Mouse (Mus musculus) lung, embryonic 14.5 days (tissue): ENCODE results near the gene Zfp446. TPM values are rescaled to one million over a fixed set of nuclear protein-coding genes. Genes with fewer than 3 reads are reported as not detected.
A peak's percentile ranks its signal among the peaks of the same experiment; 100 is the strongest.
"Not testable (repeated sequence)": the region's sequence is repeated elsewhere in the genome, so short reads cannot be mapped to it uniquely, and the experiment has no call there.

ENCODE experiments used
- ATAC-seq: fragments of 200-750 bp; cut with Nextera tagmentation; 2 replicates; pipeline ENCODE4 v1.8.0; 2017; ENCODE audit warnings: mild to moderate bottlenecking, moderate TSS enrichment, moderate library complexity; ENCODE audit not compliant: insufficient read depth
- DNase-seq: peaks from one replicate; pipeline ENCODE4 v3.0.0-alpha.2; 2015
- H3K27ac ChIP-seq: fragments of 300-500 bp; sonication (generic); 2 replicates; pipeline ENCODE4 v1.5.1; 2014; ENCODE audit warnings: low read depth, mild to moderate bottlenecking, moderate library complexity
- H3K27me3 ChIP-seq: fragments of 300-500 bp; sonication (generic); 2 replicates; pipeline ENCODE4 v1.6.1; 2014; ENCODE audit warnings: low read length, control low read depth; ENCODE audit not compliant: insufficient read depth
- H3K36me3 ChIP-seq: fragments of 300-500 bp; sonication (generic); 2 replicates; pipeline ENCODE4 v1.6.1; 2014; ENCODE audit warnings: control low read depth; ENCODE audit not compliant: insufficient read depth
- H3K4me1 ChIP-seq: fragments of 300-500 bp; sonication (generic); 2 replicates; pipeline ENCODE4 v1.6.1; 2014; ENCODE audit warnings: antibody characterized with exemption, control low read depth; ENCODE audit not compliant: insufficient read depth
- H3K4me2 ChIP-seq: fragments of 300-500 bp; sonication (generic); 2 replicates; pipeline ENCODE4 v1.6.1; 2014; ENCODE audit warnings: mild to moderate bottlenecking
- H3K4me3 ChIP-seq: fragments of 300-500 bp; sonication (generic); 2 replicates; pipeline ENCODE4 v1.5.1; 2014; ENCODE audit warnings: low read depth, low read length
- H3K9ac ChIP-seq: fragments of 300-500 bp; sonication (generic); 2 replicates; pipeline ENCODE4 v1.6.1; 2014
- H3K9me3 ChIP-seq: fragments of 300-500 bp; sonication (generic); 2 replicates; pipeline ENCODE4 v1.6.1; 2016; ENCODE audit warnings: low read depth, low read length, control low read depth
- CTCF ChIP-seq: IDR thresholded peaks from 2 replicates; pipeline ENCODE4 v1.5.1; 2016; ENCODE audit warnings: antibody characterized with exemption, low read depth
- WGBS: fragments of 180-500 bp; shearing (Covaris S2); extraction: QIAGEN DNeasy Blood & Tissue Kit; methylation state at CpG from one replicate; pipeline ENCODE4 v1.1.7; 2014; 5-methylcytosine and 5-hydroxymethylcytosine counted together
- polyA plus RNA-seq: library from polyadenylated mRNA; unstranded; fragments of >200 nt; fragmentation: Nextera tagmentation; extraction: Ambion mirVana; gene quantifications from 2 replicates; pipeline ENCODE4 v1.2.1, GENCODE M21; 2014

Zfp446 gene
- polyA plus RNA-seq: 8.1 TPM in 2 replicates

- Histone ChIP-seq H3K36me3 (peaks cover 10% of the 10 kb centered on the region; the same call in 1 of the 2 replicates), H3K4me2 (peak within 1 kb of the TSS; percentile 90), H3K4me1 (no peaks in the 10 kb centered on the region), H3K9me3 (no peaks in the 10 kb centered on the region), H3K27me3 (no peaks in the 10 kb centered on the region), H3K9ac (peak within 1 kb of the TSS; percentile 78), H3K27ac (peak within 1 kb of the TSS; percentile 94), H3K4me3 (peak within 1 kb of the TSS; percentile 60)
- ATAC-seq (peak; percentile 99), DNase-seq (peak; percentile 98)
- TF ChIP-seq CTCF: no peak
- under 1% methylated on average over 49 of the region's 49 CpGs for WGBS
Observed at GRCm38 (mm10) chr7:12977682-12978389, at the start of gene Zfp446. Gene Zfp446, plus strand, starts transcription at chr7:12977848.

DNA sequence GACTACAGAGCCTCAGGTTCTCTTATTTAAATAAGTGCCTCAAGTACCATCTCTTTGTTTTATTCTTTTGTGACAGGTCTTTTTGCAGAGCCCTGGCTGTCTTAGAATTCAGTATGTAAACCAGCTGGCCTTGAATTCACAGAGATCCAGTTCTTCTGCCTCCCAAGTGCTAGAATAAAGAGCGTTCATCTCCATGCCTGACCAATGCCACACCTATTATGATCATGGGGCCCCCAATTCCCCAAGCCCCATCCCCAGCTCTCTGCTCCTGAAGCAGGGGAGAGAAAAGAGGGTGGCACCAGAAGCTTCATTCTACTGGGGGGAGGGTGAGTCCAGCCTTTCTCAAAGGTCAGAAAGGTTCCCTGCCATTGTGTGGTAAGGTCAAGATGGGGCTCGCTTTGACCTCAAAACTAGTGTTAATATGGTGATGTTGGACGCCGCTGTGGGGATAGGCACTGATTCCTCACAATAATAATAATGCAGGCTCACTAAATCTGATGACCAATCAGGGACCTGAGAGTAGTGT is 44.0 kb upstream of the Zfp446 start:
- H3K4me2 ChIP-seq: no peak overlapping the region
- 74% methylated on average over 4 of the region's 4 CpGs for WGBS

DNA sequence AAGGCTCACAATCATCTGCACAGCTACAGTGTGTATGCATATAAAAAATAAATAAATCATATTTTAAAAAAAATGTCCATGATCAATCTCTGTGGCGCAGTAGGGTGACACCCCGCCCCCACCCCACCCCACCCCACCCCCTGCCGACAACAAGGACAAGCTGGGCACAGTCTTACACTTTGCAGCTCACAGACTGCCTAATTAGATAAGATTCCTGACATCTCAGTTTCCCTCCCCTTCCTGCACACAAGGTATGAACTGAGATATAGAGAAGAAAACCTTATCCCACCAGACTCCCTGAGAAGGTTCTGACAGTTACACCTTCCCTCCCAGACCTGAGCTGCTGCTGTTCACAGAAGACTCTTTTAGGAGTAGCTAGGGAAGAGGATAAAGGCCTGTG is 42.8 kb upstream of the Zfp446 start:
- no peak for TF ChIP-seq CTCF
- H3K9me3 ChIP-seq: no peaks in the 10 kb centered on the region
- no peaks in the 10 kb centered on the region for H3K27me3 ChIP-seq
- H3K9ac ChIP-seq: no peak overlapping the region
- H3K4me3 ChIP-seq: no peak overlapping the region
- no peak overlapping the region for H3K4me2 ChIP-seq
- ATAC-seq (no peak), DNase-seq (no peak)
- no peaks in the 10 kb centered on the region for H3K4me1 ChIP-seq
- no peaks in the 10 kb centered on the region for H3K36me3 ChIP-seq
- no peak overlapping the region for H3K27ac ChIP-seq
- 81% methylated on average over 3 of the region's 3 CpGs for WGBS

More for the DNA sequence above, 44.0 kb upstream of the Zfp446 start:
- Histone ChIP-seq H3K27ac (no peak overlapping the region), H3K4me3 (no peak overlapping the region), H3K4me1 (no peaks in the 10 kb centered on the region), H3K36me3 (0 out of 2 replicates have a peak, but pooled peaks cover 4% of the 10 kb centered on the region), H3K27me3 (0 out of 2 replicates have a peak, but pooled peaks cover 1% of the 10 kb centered on the region), H3K9me3 (no peaks in the 10 kb centered on the region), H3K9ac (no peak overlapping the region)
- ATAC-seq (no peak), DNase-seq (no peak)
- no peak for TF ChIP-seq CTCF

GRCm38 (mm10) chr7:12937254-12937803 is 40.3 kb upstream of the Zfp446 start:
- H3K4me2 ChIP-seq, DNase-seq, H3K36me3 ChIP-seq, H3K4me1 ChIP-seq, H3K27me3 ChIP-seq, H3K9ac ChIP-seq, H3K4me3 ChIP-seq, H3K27ac ChIP-seq, ATAC-seq, H3K9me3 ChIP-seq: not testable (repeated sequence)
- 83% methylated on average over 3 of the region's 4 CpGs for WGBS

DNA sequence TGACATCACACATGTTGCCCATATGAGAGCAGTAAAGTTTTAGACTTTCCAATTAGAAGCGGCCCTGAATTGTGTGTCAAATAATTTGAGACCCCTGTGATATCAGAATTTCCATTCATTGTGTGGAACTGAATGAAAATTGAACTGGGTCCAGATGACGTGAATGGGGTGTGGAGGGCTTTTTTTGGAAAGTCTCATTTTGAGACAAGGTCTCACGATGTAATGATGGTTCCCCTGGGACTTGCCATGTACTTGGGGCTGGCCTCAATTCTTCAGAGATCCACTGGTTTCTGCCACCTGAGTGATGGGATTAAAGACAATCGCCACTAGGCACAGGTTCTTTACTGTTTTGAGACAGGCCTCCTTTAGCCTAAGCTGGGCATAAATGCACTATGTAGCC is 37.0 kb upstream of the Zfp446 start:
- Histone ChIP-seq H3K4me3 (no peak overlapping the region), H3K9ac (no peak overlapping the region), H3K27ac (no peak overlapping the region), H3K36me3 (no peaks in the 10 kb centered on the region), H3K4me2 (no peak overlapping the region), H3K4me1 (no peaks in the 10 kb centered on the region), H3K9me3 (no peaks in the 10 kb centered on the region), H3K27me3 (no peaks in the 10 kb centered on the region)
- 79% methylated on average over 4 of the region's 4 CpGs for WGBS
- ATAC-seq: no peak
- no peak for TF ChIP-seq CTCF
- no peak for DNase-seq

GRCm38 (mm10) chr7:12943488-12943887 is 34.2 kb upstream of the Zfp446 start:
- H3K36me3 ChIP-seq: no peaks in the 10 kb centered on the region
- H3K4me2 ChIP-seq: no peak overlapping the region
- no peaks in the 10 kb centered on the region for H3K9me3 ChIP-seq
- H3K27ac ChIP-seq: no peak overlapping the region
- H3K4me1 ChIP-seq: no peaks in the 10 kb centered on the region
- H3K4me3 ChIP-seq: no peak overlapping the region
- DNase-seq: peak; percentile 37
- H3K9ac ChIP-seq: no peak overlapping the region
- ATAC-seq: no peak
- no peaks in the 10 kb centered on the region for H3K27me3 ChIP-seq
- peak; percentile 49 for TF ChIP-seq CTCF
